Mouse (Mus musculus) splenic B cell, adult 2 months (primary cell): Measurements from ENCODE around the gene Gm20388.

Experiments used
- DNase-seq: peaks from one replicate; pipeline ENCODE4 v3.0.0-alpha.2; 2011; ENCODE audit warnings: low read depth, low spot score
- H3K27me3 ChIP-seq: 2 replicates; pipeline ENCODE4 v1.6.1; 2012; ENCODE audit warnings: mild to moderate bottlenecking, low read length, moderate library complexity, mixed read lengths; ENCODE audit not compliant: control insufficient read depth, poor library complexity, insufficient read depth, severe bottlenecking
- H3K36me3 ChIP-seq: 2 replicates; pipeline ENCODE4 v1.6.1; 2012; ENCODE audit warnings: mild to moderate bottlenecking, low read length, moderate library complexity, mixed read lengths; ENCODE audit not compliant: control insufficient read depth, poor library complexity, insufficient read depth, severe bottlenecking

The Gm20388 gene

GRCm38 (mm10) chr8:121796406-121796805, 1885.8 kb downstream of the Gm20388 start:
- Histone ChIP-seq H3K36me3 (peaks cover 1% of the 10 kb centered on the region; the same call in 1 of the 2 replicates), H3K27me3 (no peaks in the 10 kb centered on the region)
- DNase-seq: no peak

GRCm38 (mm10) chr8:121798401-121798800, 1887.8 kb downstream of the Gm20388 start:
- Histone ChIP-seq H3K27me3 (no peaks in the 10 kb centered on the region), H3K36me3 (peaks cover 3% of the 10 kb centered on the region; the same call in 1 of the 2 replicates)
- no peak for DNase-seq

GRCm38 (mm10) chr8:121804829-121805228, 1894.2 kb downstream of the Gm20388 start:
- DNase-seq: no peak
- H3K36me3 ChIP-seq: peaks cover 11% of the 10 kb centered on the region; the same call in 1 of the 2 replicates
- no peaks in the 10 kb centered on the region for H3K27me3 ChIP-seq

- Histone ChIP-seq H3K27me3 (no peaks in the 10 kb centered on the region), H3K36me3 (peaks cover 10% of the 10 kb centered on the region; the same call in 1 of the 2 replicates)
- DNase-seq: no peak
These were observed 1895.5 kb downstream of the Gm20388 start for GRCm38 (mm10) chr8:121806126-121806525.

GRCm38 (mm10) chr8:121808032-121808431, 1897.4 kb downstream of the Gm20388 start:
- Histone ChIP-seq H3K27me3 (no peaks in the 10 kb centered on the region), H3K36me3 (peaks cover 11% of the 10 kb centered on the region)
- DNase-seq: no peak

GRCm38 (mm10) chr8:121809524-121810155, 1899.0 kb downstream of the Gm20388 start:
- Histone ChIP-seq H3K36me3 (peaks cover 9% of the 10 kb centered on the region), H3K27me3 (no peaks in the 10 kb centered on the region)
- DNase-seq: no peak

GRCm38 (mm10) chr8:121811502-121811901, 1900.9 kb downstream of the Gm20388 start:
- Histone ChIP-seq H3K27me3 (no peaks in the 10 kb centered on the region), H3K36me3 (peaks cover 1% of the 10 kb centered on the region)
- DNase-seq: no peak

- no peak for DNase-seq
- H3K36me3 ChIP-seq: peaks cover 1% of the 10 kb centered on the region
- H3K27me3 ChIP-seq: no peaks in the 10 kb centered on the region
These were observed 1901.4 kb downstream of the Gm20388 start for GRCm38 (mm10) chr8:121811931-121812570.

GRCm38 (mm10) chr8:121818226-121818625, 1907.6 kb downstream of the Gm20388 start:
- peaks cover 2% of the 10 kb centered on the region for H3K36me3 ChIP-seq
- H3K27me3 ChIP-seq: no peaks in the 10 kb centered on the region
- DNase-seq: no peak

- no peaks in the 10 kb centered on the region for H3K27me3 ChIP-seq
- peaks cover 2% of the 10 kb centered on the region; the same call in 1 of the 2 replicates for H3K36me3 ChIP-seq
- DNase-seq: no peak
These were observed 1910.2 kb downstream of the Gm20388 start for GRCm38 (mm10) chr8:121820840-121821239.

- DNase-seq: no peak
These were observed 1910.7 kb downstream of the Gm20388 start for GRCm38 (mm10) chr8:121821320-121821719.

GRCm38 (mm10) chr8:121821770-121822169, 1911.1 kb downstream of the Gm20388 start:
- DNase-seq: no peak
- H3K36me3 ChIP-seq: peaks cover 2% of the 10 kb centered on the region; the same call in 1 of the 2 replicates
- no peaks in the 10 kb centered on the region for H3K27me3 ChIP-seq

More at GRCm38 (mm10) chr8:121821320-121821719, 1910.7 kb downstream of the Gm20388 start:
- Histone ChIP-seq H3K36me3 (peaks cover 2% of the 10 kb centered on the region; the same call in 1 of the 2 replicates), H3K27me3 (no peaks in the 10 kb centered on the region)

GRCm38 (mm10) chr8:121827726-121828125, 1917.1 kb downstream of the Gm20388 start:
- H3K27me3 ChIP-seq: no peaks in the 10 kb centered on the region
- DNase-seq: no peak
- no peaks in the 10 kb centered on the region for H3K36me3 ChIP-seq

GRCm38 (mm10) chr8:121828376-121829023, 1917.9 kb downstream of the Gm20388 start:
- DNase-seq: no peak
- Histone ChIP-seq H3K36me3 (no peaks in the 10 kb centered on the region), H3K27me3 (no peaks in the 10 kb centered on the region)
